Mouse (Mus musculus) hindbrain, embryonic 11.5 days (tissue): ENCODE measurements around the gene Olfr250. TPM values are rescaled to one million over a fixed set of nuclear protein-coding genes. Genes with fewer than 3 reads are reported as not detected.
"Not testable (repeated sequence)": the region's sequence is repeated elsewhere in the genome, so short reads cannot be mapped to it uniquely, and the experiment has no call there.

Experiments
- ATAC-seq: fragments of 200-750 bp; cut with Nextera tagmentation; 2 replicates; pipeline ENCODE4 v1.8.0; 2017; ENCODE audit warnings: mild to moderate bottlenecking, moderate TSS enrichment, moderate library complexity; ENCODE audit not compliant: low FRiP score
- DNase-seq: peaks from one replicate; pipeline ENCODE4 v3.0.0-alpha.2; 2015; ENCODE audit warnings: low spot score
- H3K27ac ChIP-seq: fragments of 300-500 bp; sonication (generic); 2 replicates; pipeline ENCODE4 v1.5.1; 2014; ENCODE audit warnings: mild to moderate bottlenecking, low read depth, low read length
- H3K27me3 ChIP-seq: fragments of 300-500 bp; sonication (generic); 2 replicates; pipeline ENCODE4 v1.6.1; 2014; ENCODE audit warnings: mild to moderate bottlenecking, low read length, moderate library complexity, mixed read lengths; ENCODE audit not compliant: control insufficient read depth, insufficient read depth
- H3K36me3 ChIP-seq: fragments of 300-500 bp; sonication (generic); 2 replicates; pipeline ENCODE4 v1.6.1; 2014; ENCODE audit warnings: mild to moderate bottlenecking, low read length, moderate library complexity, mixed read lengths; ENCODE audit not compliant: control insufficient read depth, insufficient read depth
- H3K4me1 ChIP-seq: fragments of 300-500 bp; sonication (generic); replicated peaks from 2 replicates; pipeline ENCODE4 v1.6.1; 2014; ENCODE audit warnings: low read length, mixed read lengths; ENCODE audit not compliant: control insufficient read depth, insufficient read depth
- H3K4me2 ChIP-seq: fragments of 300-500 bp; sonication (generic); replicated peaks from 2 replicates; pipeline ENCODE4 v1.6.1; 2014; ENCODE audit warnings: mild to moderate bottlenecking, low read depth, low read length
- H3K4me3 ChIP-seq: fragments of 300-500 bp; sonication (generic); 2 replicates; pipeline ENCODE4 v1.5.1; 2014; ENCODE audit warnings: low read depth, low read length
- H3K9ac ChIP-seq: fragments of 300-500 bp; sonication (generic); 2 replicates; pipeline ENCODE4 v1.6.1; 2014; ENCODE audit warnings: low read depth, low read length
- H3K9me3 ChIP-seq: fragments of 300-500 bp; sonication (generic); 2 replicates; pipeline ENCODE4 v1.6.1; 2016; ENCODE audit warnings: low read length; ENCODE audit not compliant: control insufficient read depth
- WGBS: fragments of 180-500 bp; shearing (Covaris S2); extraction: QIAGEN DNeasy Blood & Tissue Kit; methylation state at CpG from one replicate; pipeline ENCODE4 v1.1.7; 2014; 5-methylcytosine and 5-hydroxymethylcytosine counted together
- polyA plus RNA-seq: library from polyadenylated mRNA; unstranded; fragments of >200 nt; fragmentation: Nextera tagmentation; extraction: Ambion mirVana; gene quantifications from 2 replicates; pipeline ENCODE4 v1.2.1, GENCODE M21; 2014

The Olfr250 gene
- not detected in 2 replicates for polyA plus RNA-seq

GRCm38 (mm10) chr9:38366596-38366995 lies at the start of gene Olfr250:
TSS of gene Olfr250 (plus strand) at chr9:38366896.
- DNase-seq (no peak), ATAC-seq (no peak)
- Histone ChIP-seq H3K4me2 (no peak within 1 kb of the TSS), H3K36me3 (no peaks in the 10 kb centered on the region), H3K4me1 (no peaks in the 10 kb centered on the region), H3K4me3 (no peak within 1 kb of the TSS), H3K27me3 (no peaks in the 10 kb centered on the region), H3K27ac (no peak within 1 kb of the TSS), H3K9me3 (no peaks in the 10 kb centered on the region), H3K9ac (no peak within 1 kb of the TSS)
- 91% methylated on average over 2 of the region's 2 CpGs for WGBS

GRCm38 (mm10) chr9:38328760-38329159 lies 37.9 kb upstream of the Olfr250 start, which contains the start of gene Olfr25:
TSS of gene Olfr25 (plus strand) at chr9:38329060.
- no peak within 1 kb of the TSS for H3K27ac ChIP-seq
- no peak within 1 kb of the TSS for H3K4me3 ChIP-seq
- ATAC-seq, result no peak
- DNase-seq, result no peak
- no peak within 1 kb of the TSS for H3K4me2 ChIP-seq
- H3K9me3 ChIP-seq, result no peaks in the 10 kb centered on the region
- H3K27me3 ChIP-seq, result no peaks in the 10 kb centered on the region
- H3K9ac ChIP-seq, result no peak within 1 kb of the TSS
- H3K4me1 ChIP-seq, result no peaks in the 10 kb centered on the region
- WGBS, result 84% methylated on average over 3 of the region's 3 CpGs
- H3K36me3 ChIP-seq, result no peaks in the 10 kb centered on the region

DNA sequence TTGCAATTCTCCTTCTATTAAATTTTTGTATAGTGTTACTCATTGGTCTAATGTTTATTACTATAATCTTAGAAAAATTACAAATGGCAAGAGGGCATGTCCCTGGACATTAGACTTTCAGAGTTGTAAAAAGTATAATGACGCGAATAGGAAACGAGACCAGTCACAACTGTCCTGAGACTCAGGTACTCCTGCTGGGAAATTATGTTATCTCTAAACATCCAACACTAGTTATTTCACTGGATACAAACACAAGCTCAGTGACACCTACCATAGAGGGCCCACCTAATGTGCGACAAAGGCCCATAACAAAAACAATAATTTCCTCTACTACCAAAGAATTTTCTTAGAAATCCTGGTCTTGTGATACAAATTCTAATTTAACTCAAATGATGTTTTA lies 18.6 kb upstream of the Olfr250 start, which contains the start of gene Olfr898:
Gene Olfr898 (plus strand): TSS at position 301 of the 400 bp plus-strand sequence.
- Histone ChIP-seq H3K27ac (no peak within 1 kb of the TSS), H3K27me3 (no peaks in the 10 kb centered on the region), H3K9me3 (no peaks in the 10 kb centered on the region), H3K4me3 (no peak within 1 kb of the TSS), H3K36me3 (no peaks in the 10 kb centered on the region), H3K4me1 (no peaks in the 10 kb centered on the region), H3K4me2 (no peak within 1 kb of the TSS), H3K9ac (no peak within 1 kb of the TSS)
- DNase-seq (no peak), ATAC-seq (no peak)
- 90% methylated on average over 4 of the region's 4 CpGs for WGBS

DNA sequence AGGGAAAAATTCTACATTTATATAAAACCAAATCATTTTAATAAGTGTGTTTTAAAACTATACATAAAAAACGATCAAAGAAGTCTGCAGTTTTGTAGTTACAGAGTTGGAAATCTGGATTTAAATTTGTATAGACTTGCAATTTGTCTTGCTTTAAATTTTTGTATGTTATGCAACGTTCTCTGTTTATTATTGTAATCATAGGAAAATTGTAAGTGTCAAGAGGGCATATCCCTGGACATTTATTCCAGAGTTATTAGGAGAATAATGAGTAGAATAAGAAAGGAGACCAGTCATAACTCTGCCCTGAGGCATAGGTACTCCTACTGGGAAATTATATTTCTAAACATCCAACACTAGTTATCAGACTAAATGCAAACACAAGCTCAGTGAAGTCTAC lies 10.1 kb downstream of the Olfr250 start, which contains the start of gene Olfr251:
Gene Olfr251 (plus strand): TSS at position 301 of the 400 bp plus-strand sequence.
- 75% methylated on average over 2 of the region's 2 CpGs for WGBS
- no peak for DNase-seq

DNA sequence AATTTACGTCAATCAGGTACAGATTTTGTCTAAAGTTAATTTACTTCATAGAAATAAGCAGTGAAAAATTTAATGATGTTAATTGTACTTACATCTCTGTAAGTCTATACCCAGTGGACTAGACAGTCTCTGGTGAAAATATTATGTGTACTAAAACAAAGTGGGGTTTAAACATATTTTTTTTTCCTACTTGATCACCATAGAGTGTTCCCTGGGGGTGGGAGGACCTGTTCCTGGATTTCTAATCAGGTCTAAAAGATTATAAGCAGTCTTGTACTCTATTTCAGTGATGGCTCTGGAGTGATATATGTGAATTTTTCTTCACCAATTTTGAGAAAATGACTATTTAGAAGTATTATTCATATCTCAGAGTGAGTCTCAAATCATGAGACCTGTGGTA lies 34.7 kb downstream of the Olfr250 start, which contains the start of gene Olfr147:
Gene Olfr147 (plus strand): TSS at position 301 of the 400 bp plus-strand sequence.
- ATAC-seq (no peak), DNase-seq (no peak)
- H3K4me2 ChIP-seq, result no peak within 1 kb of the TSS
- H3K36me3 ChIP-seq, result no peaks in the 10 kb centered on the region
- no peaks in the 10 kb centered on the region for H3K4me1 ChIP-seq
- H3K4me3 ChIP-seq, result no peak within 1 kb of the TSS
- no peaks in the 10 kb centered on the region for H3K9me3 ChIP-seq
- no peak within 1 kb of the TSS for H3K9ac ChIP-seq
- H3K27me3 ChIP-seq, result no peaks in the 10 kb centered on the region
- no peak within 1 kb of the TSS for H3K27ac ChIP-seq
- 93% methylated on average over 1 of the region's 1 CpGs for WGBS

More for the DNA sequence above, 10.1 kb downstream of the Olfr250 start, which contains the start of gene Olfr251:
- Histone ChIP-seq H3K27me3 (no peaks in the 10 kb centered on the region), H3K36me3 (no peaks in the 10 kb centered on the region), H3K9ac (no peak within 1 kb of the TSS), H3K4me1 (no peaks in the 10 kb centered on the region), H3K27ac (no peak within 1 kb of the TSS), H3K4me2 (no peak within 1 kb of the TSS), H3K4me3 (no peak within 1 kb of the TSS), H3K9me3 (no peaks in the 10 kb centered on the region)
- ATAC-seq, result no peak

GRCm38 (mm10) chr9:38407502-38407901 lies 40.8 kb downstream of the Olfr250 start:
- not testable (repeated sequence) for H3K27ac ChIP-seq, H3K4me2 ChIP-seq, H3K36me3 ChIP-seq, H3K9ac ChIP-seq, H3K9me3 ChIP-seq, H3K4me1 ChIP-seq, H3K4me3 ChIP-seq, H3K27me3 ChIP-seq, ATAC-seq, DNase-seq
- 93% methylated on average over 3 of the region's 3 CpGs for WGBS

GRCm38 (mm10) chr9:38413502-38413901 lies 46.8 kb downstream of the Olfr250 start:
- not testable (repeated sequence) for H3K4me1 ChIP-seq, H3K27me3 ChIP-seq, H3K9me3 ChIP-seq, H3K27ac ChIP-seq, H3K9ac ChIP-seq, H3K4me2 ChIP-seq, ATAC-seq, H3K36me3 ChIP-seq, H3K4me3 ChIP-seq
- DNase-seq, result peak; percentile 15
- 93% methylated on average over 14 of the region's 14 CpGs for WGBS

Other genes starting within 250 kb of the Olfr250 start
- not detected in 2 replicates for gene Olfr890, start 224.4 kb upstream of the Olfr250 start, polyA plus RNA-seq
- not detected in 2 replicates for gene Olfr891, start 186.1 kb upstream of the Olfr250 start, polyA plus RNA-seq
- gene Olfr893, start 158.5 kb upstream of the Olfr250 start, polyA plus RNA-seq, result not detected in 2 replicates
- gene Olfr894, start 148.8 kb upstream of the Olfr250 start, polyA plus RNA-seq, result not detected in 2 replicates
- not detected in 2 replicates for gene Olfr143, start 114.1 kb upstream of the Olfr250 start, polyA plus RNA-seq
- gene Olfr895, start 99.0 kb upstream of the Olfr250 start, polyA plus RNA-seq, result not detected in 2 replicates
- not detected in 2 replicates for gene Olfr896-ps1, start 75.8 kb upstream of the Olfr250 start, polyA plus RNA-seq
- gene Olfr25, start 37.8 kb upstream of the Olfr250 start, polyA plus RNA-seq, result not detected in 2 replicates
- not detected in 2 replicates for gene Olfr898, start 18.5 kb upstream of the Olfr250 start, polyA plus RNA-seq
- not detected in 2 replicates for gene Olfr251, start 10.2 kb downstream of the Olfr250 start, polyA plus RNA-seq
- not detected in 2 replicates for gene Olfr147, start 34.8 kb downstream of the Olfr250 start, polyA plus RNA-seq
- gene Olfr901, start 62.6 kb downstream of the Olfr250 start, polyA plus RNA-seq, result not detected in 2 replicates
- gene Olfr902, start 80.8 kb downstream of the Olfr250 start, polyA plus RNA-seq, result not detected in 2 replicates
- gene Olfr904, start 96.2 kb downstream of the Olfr250 start, polyA plus RNA-seq, result not detected in 2 replicates
- not detected in 2 replicates for gene Olfr905, start 104.2 kb downstream of the Olfr250 start, polyA plus RNA-seq
- not detected in 2 replicates for gene Olfr906, start 120.2 kb downstream of the Olfr250 start, polyA plus RNA-seq
- not detected in 2 replicates for gene Olfr907, start 128.9 kb downstream of the Olfr250 start, polyA plus RNA-seq
- gene Olfr911-ps1, start 154.7 kb downstream of the Olfr250 start, polyA plus RNA-seq, result not detected in 2 replicates
- not detected in 2 replicates for gene Olfr910, start 171.0 kb downstream of the Olfr250 start, polyA plus RNA-seq
- not detected in 2 replicates for gene Olfr912, start 213.3 kb downstream of the Olfr250 start, polyA plus RNA-seq
- not detected in 2 replicates for gene Olfr913, start 225.9 kb downstream of the Olfr250 start, polyA plus RNA-seq
- gene Olfr914, start 238.2 kb downstream of the Olfr250 start, polyA plus RNA-seq, result not detected in 2 replicates